Mouse (Mus musculus): ENCODE results near the gene Sema4g. TPM values are rescaled to one million over a fixed set of nuclear protein-coding genes. Genes with fewer than 3 reads are reported as not detected.

Gene Sema4g
- total RNA-seq (2021): 10 to 100 TPM; 19.7 to 21.6 TPM

DNA sequence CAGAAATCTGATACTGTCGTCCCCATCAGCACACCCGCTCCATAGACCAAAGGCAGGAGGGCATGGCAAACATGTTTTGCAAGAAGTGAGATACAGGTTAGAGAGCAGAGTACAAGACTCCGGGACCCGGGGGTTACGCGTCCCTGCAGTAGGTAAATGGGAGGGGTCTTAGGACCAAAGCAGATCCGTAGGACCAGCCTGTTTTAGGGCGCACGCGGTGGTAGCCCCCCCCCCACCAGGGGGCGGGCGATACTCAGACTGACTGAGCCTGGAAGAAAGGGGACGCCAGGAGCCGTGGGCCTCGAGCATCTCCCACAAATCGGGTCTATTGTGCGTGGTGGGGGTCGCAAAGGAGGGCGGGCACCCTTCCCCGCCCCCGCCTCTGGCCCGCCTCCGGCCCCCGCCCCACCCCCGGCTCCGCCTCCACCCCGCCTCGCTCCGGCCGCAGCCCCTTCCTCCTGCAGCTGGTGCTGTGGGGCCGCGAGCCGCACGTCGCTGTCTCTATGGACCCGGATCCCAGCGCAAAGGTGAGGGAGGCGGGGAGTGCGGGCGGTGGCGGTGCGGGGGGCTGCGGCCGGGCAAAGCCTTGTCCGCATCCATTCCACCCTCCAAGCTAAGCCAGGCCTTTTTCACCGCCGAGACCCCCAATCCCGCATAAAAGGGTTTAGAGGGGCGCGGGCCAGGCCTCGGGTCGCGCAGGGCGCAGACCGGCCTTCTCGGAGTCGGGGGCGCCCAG is at the start of gene Sema4g:
TSS of gene Sema4g (plus strand) at position 271 of the 736 bp plus-strand sequence.
- no peak for DNase-seq (ENCODE audit: low spot score in 2 of 2)
- intact Hi-C loops (cut with DNase I): no loop called here

DNA sequence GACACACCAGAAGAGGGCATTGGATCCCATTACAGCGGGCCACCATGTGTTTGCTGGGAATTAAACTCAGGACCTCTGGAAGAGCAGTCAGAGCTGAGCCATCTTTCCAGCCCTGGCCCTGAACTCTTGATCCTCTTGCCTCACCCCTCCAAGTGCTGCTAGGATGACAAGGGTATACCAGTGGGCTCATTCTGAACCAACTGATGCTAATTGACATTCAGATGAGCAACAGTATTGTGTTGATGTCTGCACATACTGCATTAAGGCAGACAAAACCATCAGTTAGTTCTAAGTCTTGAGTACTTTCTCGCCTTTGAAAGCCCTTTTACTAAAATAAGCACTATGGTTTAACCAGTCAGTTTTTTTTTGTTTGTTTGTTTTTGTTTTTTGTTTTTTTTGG is 29.3 kb upstream of the Sema4g start:
- no peak for DNase-seq (ENCODE audit: low spot score in 2 of 2)
- intact Hi-C loops (cut with DNase I): no loop called here

GRCm38 (mm10) chr19:44965978-44966377 is 22.9 kb upstream of the Sema4g start:
- no peak for DNase-seq (ENCODE audit: low spot score in 2 of 2)
- intact Hi-C loops (cut with DNase I): no loop called here

GRCm38 (mm10) chr19:44968329-44968728 is 20.6 kb upstream of the Sema4g start:
- DNase-seq (ENCODE audit: low spot score in 2 of 2): no peak
- intact Hi-C loops (cut with DNase I): no loop called here

DNA sequence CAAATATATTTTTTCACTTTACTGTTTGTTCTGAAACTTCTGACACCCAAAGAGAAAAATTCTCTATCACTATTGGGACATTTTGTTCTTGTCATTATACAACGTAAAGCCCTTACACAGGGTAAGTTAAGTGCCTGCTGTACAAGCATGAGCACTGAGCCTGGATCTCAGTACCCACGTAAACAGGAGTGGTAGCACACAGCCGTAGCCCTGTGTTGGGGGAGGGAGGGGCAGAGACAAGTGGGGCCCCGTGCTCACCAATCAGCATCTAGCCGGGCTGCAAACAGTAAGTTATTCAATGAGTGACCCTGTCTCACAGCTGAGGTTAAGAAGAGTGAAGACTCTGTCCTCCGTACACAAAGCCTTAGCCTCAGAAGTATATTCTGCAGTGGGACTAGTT is 12.3 kb upstream of the Sema4g start:
- no peak for DNase-seq (ENCODE audit: low spot score in 2 of 2)
- intact Hi-C loops (cut with DNase I): loop anchor here (5.0 kb wide), 1 partner anchor 34 kb away; no protein-coding TSS in a partner anchor

GRCm38 (mm10) chr19:44977148-44977547 is 11.8 kb upstream of the Sema4g start:
- DNase-seq (ENCODE audit: low spot score in 2 of 2): no peak
- intact Hi-C loops (cut with DNase I): loop anchor here (5.0 kb wide), 1 partner anchor 35 kb away; no protein-coding TSS in a partner anchor

DNA sequence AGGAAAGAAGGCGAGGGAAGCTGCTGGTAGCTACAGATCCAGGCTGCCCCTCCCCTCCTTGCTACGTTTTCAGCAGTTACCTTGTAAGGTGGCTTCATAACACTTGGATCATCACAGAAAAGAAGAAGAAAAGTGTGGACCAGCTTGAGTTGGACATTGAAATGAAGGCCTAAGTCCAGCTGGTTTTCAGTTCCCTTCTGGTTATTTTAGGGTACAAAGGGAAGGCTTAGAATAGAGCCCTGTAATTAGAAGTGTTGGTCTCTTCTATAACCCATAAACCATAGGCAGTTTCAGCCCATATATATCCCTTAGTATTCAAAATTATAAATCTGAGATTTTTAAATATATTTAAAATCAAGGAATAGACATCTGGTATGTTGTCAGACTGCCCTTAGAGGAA is 8.1 kb upstream of the Sema4g start:
- no peak for DNase-seq (ENCODE audit: low spot score in 2 of 2)
- intact Hi-C loops (cut with DNase I): no loop called here

DNA sequence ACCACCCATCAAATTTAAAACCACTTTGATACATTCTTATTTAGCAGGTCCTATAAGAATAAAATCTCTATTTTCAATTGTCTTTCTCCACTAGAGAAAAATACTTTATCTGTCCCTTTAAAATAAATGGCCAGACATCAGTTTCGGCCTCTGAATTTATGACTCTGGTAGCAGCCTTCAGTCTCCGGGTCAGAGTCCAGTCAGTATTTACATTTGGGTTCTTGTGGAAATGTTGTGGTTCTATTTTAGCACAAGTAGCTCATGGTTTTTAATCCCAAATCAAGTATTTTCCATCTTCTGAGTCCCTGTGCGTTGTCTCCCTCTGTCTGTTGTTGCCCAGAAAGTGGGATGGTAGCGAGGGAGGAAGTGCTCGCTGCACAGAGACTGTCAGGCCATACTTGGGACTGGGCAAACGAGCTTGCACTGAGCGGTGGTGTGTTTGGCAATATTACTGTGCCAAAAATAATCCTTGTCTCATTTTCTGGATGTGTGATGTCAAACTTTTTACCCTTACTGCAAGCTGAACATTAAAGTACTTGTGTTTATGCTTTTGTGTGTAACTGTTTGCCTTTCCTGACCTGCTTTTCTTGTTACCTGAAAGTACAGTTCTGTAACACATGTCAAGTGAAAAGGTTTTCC is 6.3 kb upstream of the Sema4g start:
- intact Hi-C loops (cut with DNase I): no loop called here

DNA sequence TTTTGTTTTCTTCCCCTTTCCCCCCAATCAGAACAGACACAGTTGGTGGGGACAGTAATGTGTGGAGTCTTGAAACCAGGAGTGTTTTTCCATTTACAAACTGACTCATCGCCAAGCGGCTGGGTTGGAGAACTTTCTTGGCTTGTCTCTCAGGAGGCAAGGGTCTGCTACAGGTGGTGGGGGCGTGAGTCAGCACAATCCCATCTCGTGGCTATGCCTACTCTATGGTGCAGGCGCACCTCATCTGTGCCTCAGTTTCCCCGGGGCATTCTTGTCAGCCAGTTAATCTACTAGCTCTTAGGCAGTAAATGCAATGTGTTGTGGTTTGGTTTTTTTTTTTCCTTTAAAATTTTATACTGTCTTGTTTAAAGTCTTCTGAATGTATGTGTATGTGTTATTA is 5.5 kb upstream of the Sema4g start:
- DNase-seq (ENCODE audit: low spot score in 2 of 2): no peak
- intact Hi-C loops (cut with DNase I): no loop called here

More for the DNA sequence above, 6.3 kb upstream of the Sema4g start:
- DNase-seq (ENCODE audit: low spot score in 2 of 2): no peak

DNA sequence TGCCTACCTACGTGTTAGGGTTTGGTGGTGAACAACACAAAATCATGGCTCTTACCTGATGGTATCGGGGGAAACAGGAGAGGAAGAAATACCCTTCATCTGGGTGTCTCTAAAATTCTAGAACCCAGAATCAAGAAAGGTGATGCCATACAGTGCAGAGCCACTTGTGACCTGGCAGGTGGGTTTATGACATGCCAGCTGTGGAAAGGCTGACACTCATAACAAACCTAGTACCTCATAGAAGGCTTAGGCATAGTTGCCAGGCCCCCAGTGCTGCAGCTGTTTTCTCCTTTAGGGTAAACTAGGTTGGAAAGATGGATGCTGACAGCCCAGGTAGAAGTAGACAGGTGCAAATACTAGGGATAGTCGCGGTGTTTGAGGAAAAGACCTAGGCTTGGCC is 4.5 kb upstream of the Sema4g start:
- no peak for DNase-seq (ENCODE audit: low spot score in 2 of 2)
- intact Hi-C loops (cut with DNase I): no loop called here

GRCm38 (mm10) chr19:44985159-44985988 is 3.5 kb upstream of the Sema4g start:
- no peak for DNase-seq (ENCODE audit: low spot score in 2 of 2)
- intact Hi-C loops (cut with DNase I): no loop called here

- intact Hi-C loops (cut with DNase I): no loop called here
- peak in 1 of 2 experiments; percentile 12 for DNase-seq (ENCODE audit: low spot score in 2 of 2)
Observed at GRCm38 (mm10) chr19:44987004-44987403, 1.9 kb upstream of the Sema4g start.

GRCm38 (mm10) chr19:44987851-44988250 is 1.1 kb upstream of the Sema4g start:
- intact Hi-C loops (cut with DNase I): no loop called here

GRCm38 (mm10) chr19:44988321-44988720 is 580 bp upstream of the Sema4g start:
- intact Hi-C loops (cut with DNase I): no loop called here
- DNase-seq (ENCODE audit: low spot score in 2 of 2): no peak

More at GRCm38 (mm10) chr19:44987851-44988250, 1.1 kb upstream of the Sema4g start:
- peak; percentile 54 to 92 for DNase-seq (ENCODE audit: low spot score in 2 of 2)

DNA sequence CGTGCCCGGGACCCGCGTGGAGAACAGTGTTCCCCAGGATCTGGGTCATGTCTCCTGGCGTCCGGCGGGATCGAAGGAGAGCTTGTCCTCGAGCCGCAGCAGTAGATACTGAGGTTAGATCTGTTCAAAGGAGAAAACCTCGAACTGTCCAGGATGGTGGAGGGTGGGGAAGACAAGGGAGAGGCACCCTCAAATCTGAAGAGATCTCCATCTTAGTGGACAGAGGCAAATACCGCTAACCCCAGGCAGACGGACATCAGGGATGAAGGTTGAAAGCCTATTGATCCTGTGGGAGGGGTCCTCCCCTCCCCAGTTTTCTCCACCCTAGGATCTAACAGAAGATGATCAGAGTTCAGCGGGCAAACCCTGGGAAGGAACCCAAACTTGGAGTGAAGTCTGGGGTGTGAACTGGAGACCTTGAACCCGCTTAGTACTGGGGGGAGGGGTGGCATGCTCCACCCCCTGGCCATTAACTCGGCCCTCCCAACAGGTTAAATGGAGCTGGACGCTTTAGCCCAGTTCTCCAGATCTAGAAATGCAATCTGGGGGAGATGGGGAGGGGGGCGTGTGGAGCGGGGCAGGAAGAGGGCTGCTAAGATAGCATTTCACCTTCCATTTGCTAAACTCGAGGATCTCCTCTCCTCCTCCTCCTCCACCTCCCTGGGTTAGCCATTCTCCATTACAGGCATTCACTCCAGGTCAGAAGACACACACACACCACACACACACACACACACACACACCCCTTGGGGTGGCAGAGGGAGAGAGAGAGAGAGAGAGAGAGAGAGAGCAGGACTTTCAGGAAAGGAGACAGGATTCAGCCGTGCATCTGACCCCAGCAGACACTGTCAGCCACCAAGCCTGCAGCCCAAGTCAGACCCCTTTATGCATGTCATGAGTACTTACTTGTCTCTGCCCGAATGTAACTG is 930 bp downstream of the Sema4g start:
- DNase-seq (ENCODE audit: low spot score in 2 of 2): no peak
- intact Hi-C loops (cut with DNase I): no loop called here

- intact Hi-C loops (cut with DNase I): no loop called here
- DNase-seq (ENCODE audit: low spot score in 2 of 2): no peak
Observed at GRCm38 (mm10) chr19:44991031-44991430, 2.1 kb downstream of the Sema4g start.

DNA sequence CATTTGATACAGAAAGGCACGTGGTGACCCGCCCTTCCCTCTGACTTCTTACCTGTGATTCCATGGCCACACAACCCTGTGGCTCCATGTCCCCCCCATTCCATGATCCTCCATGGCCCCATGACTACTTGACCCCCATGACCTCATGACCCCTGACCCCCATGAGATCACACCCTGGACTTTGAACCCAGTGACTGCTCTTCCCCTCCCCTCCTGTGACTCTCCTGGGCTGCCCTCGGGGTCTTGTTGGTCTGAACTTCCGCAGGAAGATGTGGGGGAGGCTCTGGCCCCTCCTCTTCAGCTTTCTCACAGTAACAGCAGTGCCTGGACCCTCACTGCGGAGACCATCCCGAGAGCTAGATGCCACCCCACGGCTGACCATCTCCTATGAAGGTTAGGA is 3.3 kb downstream of the Sema4g start:
- intact Hi-C loops (cut with DNase I): no loop called here

GRCm38 (mm10) chr19:44992712-44993111 is 3.8 kb downstream of the Sema4g start:
- DNase-seq (ENCODE audit: low spot score in 2 of 2): no peak
- intact Hi-C loops (cut with DNase I): no loop called here

More for the DNA sequence above, 3.3 kb downstream of the Sema4g start:
- no peak for DNase-seq (ENCODE audit: low spot score in 2 of 2)

- intact Hi-C loops (cut with DNase I): no loop called here
- no peak for DNase-seq (ENCODE audit: low spot score in 2 of 2)
Observed at GRCm38 (mm10) chr19:44997786-44998185, 8.9 kb downstream of the Sema4g start.

All from left cerebral cortex, postnatal 25 days (tissue).